Mouse (Mus musculus): ENCODE data around the gene Pogz. TPM values are rescaled to one million over a fixed set of nuclear protein-coding genes. Genes with fewer than 3 reads are reported as not detected.
"Not testable (repeated sequence)": the region's sequence is repeated elsewhere in the genome, so short reads cannot be mapped to it uniquely, and the experiment has no call there.

Gene Pogz
- polyA plus RNA-seq, 1 experiment from 2014 or later, result 27.9 TPM

GRCm38 (mm10) chr3:94917816-94918361 is 80.5 kb downstream of the Pogz start:
- WGBS, result 37% methylated on average over 14 of the region's 14 CpGs
- Histone ChIP-seq H3K27me3 (replicated peaks; ENCODE audit: control insufficient read depth, insufficient read depth, low read length) (no peaks in the 10 kb centered on the region), H3K9ac (replicated peaks; ENCODE audit: low read depth, low read length) (no peak overlapping the region), H3K27ac (ENCODE audit: low read length) (no peak overlapping the region), H3K36me3 (ENCODE audit: control insufficient read depth, insufficient read depth) (no peaks in the 10 kb centered on the region), H3K9me3 (ENCODE audit: control insufficient read depth, low read length) (no peaks in the 10 kb centered on the region), H3K4me2 (ENCODE audit: low read length) (no peak overlapping the region), H3K4me3 (replicated peaks; ENCODE audit: low read length) (no peak overlapping the region), H3K4me1 (replicated peaks; ENCODE audit: control insufficient read depth, insufficient read depth, low read length) (no peaks in the 10 kb centered on the region)
- no peak for ATAC-seq

- no peak overlapping the region for H3K4me2 ChIP-seq (ENCODE audit: low read length)
- H3K27me3 ChIP-seq (replicated peaks; ENCODE audit: control insufficient read depth, insufficient read depth, low read length), result no peaks in the 10 kb centered on the region
- H3K9me3 ChIP-seq (ENCODE audit: control insufficient read depth, low read length), result no peaks in the 10 kb centered on the region
- H3K27ac ChIP-seq (ENCODE audit: low read length), result no peak overlapping the region
- no peak overlapping the region for H3K9ac ChIP-seq (replicated peaks; ENCODE audit: low read depth, low read length)
- no peak overlapping the region for H3K4me3 ChIP-seq (replicated peaks; ENCODE audit: low read length)
- no peak for ATAC-seq
- no peaks in the 10 kb centered on the region for H3K4me1 ChIP-seq (replicated peaks; ENCODE audit: control insufficient read depth, insufficient read depth, low read length)
- no peaks in the 10 kb centered on the region for H3K36me3 ChIP-seq (ENCODE audit: control insufficient read depth, insufficient read depth)
- 76% methylated on average over 4 of the region's 4 CpGs for WGBS
Measured at GRCm38 (mm10) chr3:94918845-94919244, 81.5 kb downstream of the Pogz start.

- Histone ChIP-seq H3K36me3 (ENCODE audit: control insufficient read depth, insufficient read depth) (no peaks in the 10 kb centered on the region), H3K4me2 (ENCODE audit: low read length) (no peak overlapping the region), H3K27me3 (replicated peaks; ENCODE audit: control insufficient read depth, insufficient read depth, low read length) (no peaks in the 10 kb centered on the region), H3K9me3 (ENCODE audit: control insufficient read depth, low read length) (no peaks in the 10 kb centered on the region), H3K27ac (ENCODE audit: low read length) (no peak overlapping the region), H3K9ac (replicated peaks; ENCODE audit: low read depth, low read length) (no peak overlapping the region), H3K4me1 (replicated peaks; ENCODE audit: control insufficient read depth, insufficient read depth, low read length) (no peaks in the 10 kb centered on the region), H3K4me3 (replicated peaks; ENCODE audit: low read length) (no peak overlapping the region)
- 44% methylated on average over 3 of the region's 3 CpGs for WGBS
- no peak for ATAC-seq
Measured at GRCm38 (mm10) chr3:94921104-94921503, 83.7 kb downstream of the Pogz start.

- 39% methylated on average over 3 of the region's 3 CpGs for WGBS
- no peak overlapping the region for H3K4me3 ChIP-seq (replicated peaks; ENCODE audit: low read length)
- H3K9me3 ChIP-seq (ENCODE audit: control insufficient read depth, low read length), result no peaks in the 10 kb centered on the region
- no peaks in the 10 kb centered on the region for H3K27me3 ChIP-seq (replicated peaks; ENCODE audit: control insufficient read depth, insufficient read depth, low read length)
- no peak for ATAC-seq
- H3K36me3 ChIP-seq (ENCODE audit: control insufficient read depth, insufficient read depth), result no peaks in the 10 kb centered on the region
- no peak overlapping the region for H3K27ac ChIP-seq (ENCODE audit: low read length)
- H3K9ac ChIP-seq (replicated peaks; ENCODE audit: low read depth, low read length), result no peak overlapping the region
- no peaks in the 10 kb centered on the region for H3K4me1 ChIP-seq (replicated peaks; ENCODE audit: control insufficient read depth, insufficient read depth, low read length)
- H3K4me2 ChIP-seq (ENCODE audit: low read length), result no peak overlapping the region
Measured at GRCm38 (mm10) chr3:94922333-94922732, 85.0 kb downstream of the Pogz start.

GRCm38 (mm10) chr3:94924688-94925087 is 87.3 kb downstream of the Pogz start:
- Histone ChIP-seq H3K4me1 (replicated peaks; ENCODE audit: control insufficient read depth, insufficient read depth, low read length) (no peaks in the 10 kb centered on the region), H3K27ac (ENCODE audit: low read length) (no peak overlapping the region), H3K27me3 (replicated peaks; ENCODE audit: control insufficient read depth, insufficient read depth, low read length) (no peaks in the 10 kb centered on the region), H3K9me3 (ENCODE audit: control insufficient read depth, low read length) (no peaks in the 10 kb centered on the region), H3K4me3 (replicated peaks; ENCODE audit: low read length) (no peak overlapping the region), H3K9ac (replicated peaks; ENCODE audit: low read depth, low read length) (no peak overlapping the region), H3K36me3 (ENCODE audit: control insufficient read depth, insufficient read depth) (no peaks in the 10 kb centered on the region), H3K4me2 (ENCODE audit: low read length) (no peak overlapping the region)
- WGBS, result 83% methylated on average over 8 of the region's 8 CpGs
- ATAC-seq, result no peak

- H3K4me2 ChIP-seq (ENCODE audit: low read length); H3K27ac ChIP-seq (ENCODE audit: low read length); H3K9me3 ChIP-seq (ENCODE audit: control insufficient read depth, low read length); H3K4me3 ChIP-seq (replicated peaks; ENCODE audit: low read length); H3K4me1 ChIP-seq (replicated peaks; ENCODE audit: control insufficient read depth, insufficient read depth, low read length); ATAC-seq; H3K9ac ChIP-seq (replicated peaks; ENCODE audit: low read depth, low read length); H3K36me3 ChIP-seq (ENCODE audit: control insufficient read depth, insufficient read depth); H3K27me3 ChIP-seq (replicated peaks; ENCODE audit: control insufficient read depth, insufficient read depth, low read length): not testable (repeated sequence)
- 44% methylated on average over 4 of the region's 4 CpGs for WGBS
Measured at GRCm38 (mm10) chr3:94926301-94926736, 89.0 kb downstream of the Pogz start.

- not testable (repeated sequence) for H3K4me3 ChIP-seq (replicated peaks; ENCODE audit: low read length); H3K9ac ChIP-seq (replicated peaks; ENCODE audit: low read depth, low read length); H3K27ac ChIP-seq (ENCODE audit: low read length); H3K9me3 ChIP-seq (ENCODE audit: control insufficient read depth, low read length); H3K4me2 ChIP-seq (ENCODE audit: low read length); H3K27me3 ChIP-seq (replicated peaks; ENCODE audit: control insufficient read depth, insufficient read depth, low read length); H3K4me1 ChIP-seq (replicated peaks; ENCODE audit: control insufficient read depth, insufficient read depth, low read length); H3K36me3 ChIP-seq (ENCODE audit: control insufficient read depth, insufficient read depth); ATAC-seq
- 87% methylated on average over 4 of the region's 4 CpGs for WGBS
Measured at GRCm38 (mm10) chr3:94928979-94929378, 91.6 kb downstream of the Pogz start.

GRCm38 (mm10) chr3:94930386-94931266 is 93.3 kb downstream of the Pogz start:
- not testable (repeated sequence) for H3K36me3 ChIP-seq (ENCODE audit: control insufficient read depth, insufficient read depth); H3K27me3 ChIP-seq (replicated peaks; ENCODE audit: control insufficient read depth, insufficient read depth, low read length); H3K9me3 ChIP-seq (ENCODE audit: control insufficient read depth, low read length); H3K4me3 ChIP-seq (replicated peaks; ENCODE audit: low read length); H3K9ac ChIP-seq (replicated peaks; ENCODE audit: low read depth, low read length); H3K4me2 ChIP-seq (ENCODE audit: low read length); H3K4me1 ChIP-seq (replicated peaks; ENCODE audit: control insufficient read depth, insufficient read depth, low read length); H3K27ac ChIP-seq (ENCODE audit: low read length); ATAC-seq
- 44% methylated on average over 7 of the region's 7 CpGs for WGBS

- H3K4me2 ChIP-seq (ENCODE audit: low read length); H3K9me3 ChIP-seq (ENCODE audit: control insufficient read depth, low read length); H3K4me1 ChIP-seq (replicated peaks; ENCODE audit: control insufficient read depth, insufficient read depth, low read length); H3K27ac ChIP-seq (ENCODE audit: low read length); H3K27me3 ChIP-seq (replicated peaks; ENCODE audit: control insufficient read depth, insufficient read depth, low read length); H3K9ac ChIP-seq (replicated peaks; ENCODE audit: low read depth, low read length); ATAC-seq; H3K4me3 ChIP-seq (replicated peaks; ENCODE audit: low read length); H3K36me3 ChIP-seq (ENCODE audit: control insufficient read depth, insufficient read depth): not testable (repeated sequence)
- 81% methylated on average over 10 of the region's 10 CpGs for WGBS
Measured at GRCm38 (mm10) chr3:94931427-94932082, 94.2 kb downstream of the Pogz start.
